Mouse (Mus musculus) gastrocnemius, postnatal 14 days (tissue): Measurements from ENCODE around the gene Tas1r1. TPM values are rescaled to one million over a fixed set of nuclear protein-coding genes. Genes with fewer than 3 reads are reported as not detected.

Source experiments
- DNase-seq: peaks from one replicate; pipeline ENCODE4 v3.0.0; 2021; ENCODE audit warnings: mixed read lengths
- intact Hi-C: fragments of 180-260 bp; cut with DNase I; formaldehyde crosslinking; loops from one replicate; pipeline ENCODE4 v1.15.1; 2025; ENCODE audit warnings: low total_unique reads
- long read RNA-seq, 2 experiments: library from polyadenylated mRNA; stranded (forward); transcript quantifications; one replicate each; pipeline ENCODE4 v2.0.0; 2021
- total RNA-seq, 2 experiments: library from RNA; stranded (reverse); gene quantifications; 2 replicates each; pipeline ENCODE4 v1.2.3; 2021

Tas1r1 gene
- 1 to 10 TPM in 1 of 2 experiments, under 1 TPM in 1; 0.80 to 1.3 TPM for total RNA-seq
- long read RNA-seq, experiment 1: 0 reads
- long read RNA-seq, experiment 2, partial matches to known transcripts: 0 of 1 reads
- long read RNA-seq, experiment 2, other reads (novel, unspliced or antisense): 0 of 1 reads

GRCm38 (mm10) chr4:152038225-152038984, at the start of gene Tas1r1:
Gene Tas1r1, minus strand, starts transcription at chr4:152038568.
- intact Hi-C loops: no loop called here
- peak; percentile 43 for DNase-seq

- DNase-seq: no peak
- intact Hi-C loops: no loop called here
Observed at GRCm38 (mm10) chr4:152088133-152088532, 49.8 kb upstream of the Tas1r1 start.

DNA sequence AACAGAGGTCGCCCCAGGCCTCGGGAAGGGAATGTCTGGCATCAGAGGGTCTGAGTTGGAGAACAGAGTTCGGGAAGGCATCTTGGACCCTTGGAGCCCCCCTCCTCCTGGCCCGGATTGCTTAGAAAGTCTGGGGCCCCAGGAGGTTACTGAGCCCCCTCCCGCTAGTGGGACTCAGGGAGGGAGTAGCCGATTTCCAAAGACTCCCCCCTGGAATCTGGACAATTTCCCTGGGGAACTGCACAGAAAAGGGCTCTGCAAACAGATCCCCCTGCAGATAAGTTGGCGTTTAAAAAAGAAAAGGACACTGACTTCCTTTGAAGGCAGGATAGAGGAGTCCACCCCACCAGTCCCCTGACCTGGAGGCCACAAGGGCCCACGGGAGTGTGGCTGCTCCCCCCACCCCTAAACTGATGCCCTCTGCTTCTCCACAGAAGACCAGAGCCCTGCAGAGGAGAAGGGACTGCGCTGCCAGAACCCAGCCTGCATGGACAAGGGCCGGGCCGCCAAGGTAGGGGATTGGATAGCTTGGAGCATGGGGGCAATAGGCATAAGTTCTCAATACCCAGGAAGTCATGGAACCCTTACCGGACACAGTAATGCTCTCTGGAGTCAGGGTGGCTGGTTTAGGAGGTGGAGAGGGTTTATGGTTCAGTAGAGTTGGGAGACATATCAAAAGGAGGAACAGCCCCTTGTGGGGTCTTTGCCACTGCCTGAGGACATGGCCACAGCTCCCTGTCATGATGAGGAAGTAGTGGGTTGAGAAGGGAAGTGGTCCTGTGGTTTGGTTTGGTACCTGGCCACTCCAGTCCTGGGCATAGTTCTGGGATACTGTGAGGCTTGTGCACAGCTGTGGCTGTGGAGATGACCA, 49.1 kb upstream of the Tas1r1 start:
- intact Hi-C loops: no loop called here
- no peak for DNase-seq

GRCm38 (mm10) chr4:152086505-152087210, 48.3 kb upstream of the Tas1r1 start:
- peak; percentile 67 for DNase-seq
- intact Hi-C loops: no loop called here

GRCm38 (mm10) chr4:152084616-152085015, 46.2 kb upstream of the Tas1r1 start:
- no peak for DNase-seq
- intact Hi-C loops: no loop called here

GRCm38 (mm10) chr4:152083611-152084220, 45.3 kb upstream of the Tas1r1 start:
- DNase-seq: peak; percentile 48
- intact Hi-C loops: no loop called here

GRCm38 (mm10) chr4:152079931-152080330, 41.6 kb upstream of the Tas1r1 start:
- intact Hi-C loops: no loop called here
- DNase-seq: peak; percentile 68

- DNase-seq: no peak
- intact Hi-C loops: no loop called here
Observed at GRCm38 (mm10) chr4:152079261-152079660, 40.9 kb upstream of the Tas1r1 start.

GRCm38 (mm10) chr4:152078105-152078530, 39.8 kb upstream of the Tas1r1 start:
- intact Hi-C loops: no loop called here
- peak; percentile 53 for DNase-seq

DNA sequence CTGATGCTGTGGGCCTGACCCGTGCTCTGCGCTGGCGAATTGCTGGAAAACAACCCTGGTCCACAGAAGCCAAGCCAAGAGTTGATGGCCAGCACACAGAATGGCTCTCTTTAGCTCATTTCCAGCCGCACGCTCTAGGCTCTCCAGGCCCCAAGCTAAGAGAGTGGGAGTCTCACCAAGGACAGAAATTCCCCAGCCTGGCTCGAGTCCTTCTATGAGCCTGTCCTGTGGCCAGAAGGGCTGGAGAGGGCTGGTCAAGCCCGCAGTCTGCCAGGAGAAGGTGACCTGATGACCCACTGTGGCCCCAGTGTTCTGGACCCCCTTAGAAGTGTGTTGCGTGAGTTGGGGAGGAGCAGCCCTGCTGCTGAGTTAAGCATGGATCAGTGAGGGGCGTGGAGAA, 38.8 kb upstream of the Tas1r1 start:
- no peak for DNase-seq
- intact Hi-C loops: no loop called here

GRCm38 (mm10) chr4:152074548-152074947, 36.2 kb upstream of the Tas1r1 start:
- DNase-seq: no peak
- intact Hi-C loops: no loop called here

DNA sequence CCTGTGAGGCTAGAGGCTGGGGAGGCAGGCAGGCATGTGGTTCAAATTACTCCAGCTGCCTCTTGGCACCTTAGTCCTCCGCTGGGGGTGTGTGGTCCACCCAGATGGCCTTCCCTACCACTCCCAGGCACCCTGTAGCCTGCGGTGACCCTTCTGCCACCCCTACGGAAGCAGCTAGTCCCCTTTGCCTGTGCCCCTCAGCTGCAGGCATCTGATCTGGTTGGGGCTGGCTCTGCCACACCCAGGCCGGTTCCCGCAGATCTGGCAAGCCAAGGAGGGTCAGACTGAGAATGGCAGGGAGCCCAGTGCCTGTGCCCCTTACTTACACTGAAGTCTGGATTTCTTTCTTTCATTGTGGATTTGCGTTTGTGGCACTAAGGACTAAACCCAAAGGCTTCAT, 35.3 kb upstream of the Tas1r1 start:
- intact Hi-C loops: no loop called here
- no peak for DNase-seq

GRCm38 (mm10) chr4:152072655-152073054, 34.3 kb upstream of the Tas1r1 start:
- intact Hi-C loops: no loop called here
- DNase-seq: no peak

DNA sequence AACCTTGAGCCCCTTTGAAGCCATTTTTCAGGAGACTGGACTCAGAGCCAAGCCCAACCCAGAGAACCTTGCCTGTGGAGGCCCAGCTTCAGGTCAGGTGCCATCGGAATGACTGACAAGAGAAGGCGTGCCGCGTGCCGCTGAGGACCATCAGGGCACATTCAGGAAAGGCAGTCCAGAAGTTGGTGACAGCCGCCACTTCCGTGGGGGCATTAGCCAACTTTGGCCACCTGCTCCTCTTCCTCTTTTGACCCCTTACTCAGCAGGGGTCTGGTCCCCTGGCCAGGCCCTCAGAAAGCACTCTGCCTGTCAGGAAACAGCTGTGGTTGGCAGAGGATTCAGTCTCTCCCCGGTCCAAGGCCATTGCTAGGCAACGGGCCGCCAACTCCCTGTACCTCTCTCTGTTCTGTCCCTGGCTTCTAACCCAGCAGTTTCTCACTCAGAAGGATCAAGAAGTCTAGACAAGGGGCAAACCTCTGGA, 33.8 kb upstream of the Tas1r1 start, which contains the start of gene Plekhg5:
Gene Plekhg5 (plus strand): TSS at position 378 of the 481 bp plus-strand sequence.
- peak; percentile 73 for DNase-seq
- intact Hi-C loops: no loop called here

DNA sequence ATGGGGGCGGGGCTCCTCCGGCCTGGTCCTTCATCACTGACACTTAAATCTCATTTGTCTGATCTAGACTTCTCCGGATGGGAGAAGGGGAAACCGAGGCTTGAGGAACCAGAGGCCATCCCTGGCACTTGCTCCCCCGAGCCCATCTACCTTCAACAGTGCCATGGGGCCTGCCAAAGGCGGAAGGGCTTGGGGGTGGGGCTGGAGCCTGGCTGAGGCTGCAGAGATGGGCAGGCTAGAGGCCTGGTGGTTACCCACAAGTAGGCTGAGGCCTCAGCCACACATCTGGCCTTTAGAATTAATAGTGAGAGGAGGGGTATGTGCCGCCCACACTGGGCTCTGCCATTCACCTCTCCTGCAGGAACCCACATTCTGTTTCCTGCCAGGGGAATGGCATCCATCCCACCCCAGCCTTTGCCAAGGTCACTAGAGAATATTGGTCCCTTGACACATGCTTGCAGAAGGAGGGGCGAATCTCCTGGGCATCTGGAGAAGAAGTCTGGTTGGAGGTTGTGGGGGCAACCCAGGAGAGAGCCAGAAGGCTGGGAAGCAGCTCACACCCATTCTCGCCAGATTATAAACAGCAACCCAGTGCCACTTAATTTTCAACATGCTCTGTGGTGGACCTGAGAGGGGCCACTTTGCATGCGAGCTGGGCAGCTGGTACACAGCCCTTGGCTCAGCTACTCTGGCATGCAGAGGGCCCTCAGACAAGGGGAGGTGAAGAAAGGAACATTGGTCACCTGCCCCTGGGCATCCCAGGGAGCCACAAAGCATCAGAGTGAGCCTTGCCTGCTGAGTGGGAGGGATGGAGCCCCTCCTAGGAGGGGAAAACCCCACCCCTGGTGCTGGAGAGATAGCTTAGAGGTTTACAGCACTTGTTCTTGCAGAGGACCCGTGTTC, 32.4 kb upstream of the Tas1r1 start:
- DNase-seq: no peak
- intact Hi-C loops: no loop called here

DNA sequence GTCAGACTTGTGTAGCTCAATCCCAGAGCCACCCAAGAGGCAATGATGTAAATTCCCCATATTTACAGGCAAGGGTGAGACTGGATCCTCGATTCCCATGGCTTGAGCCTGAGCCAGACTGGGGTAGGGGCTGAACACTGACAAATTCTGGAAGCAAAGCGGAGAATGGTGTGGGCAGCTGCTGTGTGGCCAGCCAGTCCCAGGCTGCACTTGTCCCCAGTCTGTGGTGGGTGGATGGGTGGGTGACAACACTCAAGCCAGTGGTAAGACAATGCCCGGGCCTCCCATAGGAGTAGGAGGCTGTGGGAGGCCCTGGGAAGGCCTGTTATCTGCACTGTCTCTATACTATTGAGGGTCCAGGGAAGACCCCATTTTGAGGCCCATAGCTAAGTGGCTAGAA, 30.9 kb upstream of the Tas1r1 start:
- DNase-seq: no peak
- intact Hi-C loops: no loop called here

GRCm38 (mm10) chr4:152068166-152068724, 29.9 kb upstream of the Tas1r1 start:
- peak; percentile 49 for DNase-seq
- intact Hi-C loops: no loop called here

- intact Hi-C loops: no loop called here
Observed at GRCm38 (mm10) chr4:152067280-152067679, 28.9 kb upstream of the Tas1r1 start.

More at GRCm38 (mm10) chr4:152067280-152067679, 28.9 kb upstream of the Tas1r1 start:
- no peak for DNase-seq
